Mouse (Mus musculus) CH12.LX (cell line): Measurements from ENCODE around the gene Dhx34.

Experiments used
- CHD2 ChIP-seq: IDR thresholded peaks from 2 replicates; pipeline ENCODE4 v1.6.1; 2011; ENCODE audit warnings: low read length, improper control_type of control experiment
- CTCF ChIP-seq, 2 experiments: IDR thresholded peaks in 1 of 2; conservative IDR thresholded peaks in 1 of 2; 2 replicates each; pipeline ENCODE4 v1.5.1; 2011 to 2012; ENCODE audit warnings: low read depth in 2 of 2, low read length in 2 of 2, improper control_type of control experiment in 1 of 2, inconsistent platforms in 1 of 2, mild to moderate bottlenecking in 1 of 2, moderate library complexity in 1 of 2
- E2F4 ChIP-seq: IDR thresholded peaks from 2 replicates; pipeline ENCODE4 v1.6.1; 2011; ENCODE audit warnings: low read depth, low read length, improper control_type of control experiment; ENCODE audit not compliant: insufficient replicate concordance
- ETS1 ChIP-seq: conservative IDR thresholded peaks from 2 replicates; pipeline ENCODE4 v1.6.1; 2012; ENCODE audit warnings: low read depth, mild to moderate bottlenecking, inconsistent platforms, low read length, improper control_type of control experiment, moderate library complexity
- GABPA ChIP-seq: IDR thresholded peaks from 2 replicates; pipeline ENCODE4 v1.6.1; 2012; ENCODE audit warnings: low read depth, low read length, improper control_type of control experiment, inconsistent platforms; ENCODE audit not compliant: insufficient replicate concordance
- JUND ChIP-seq: conservative IDR thresholded peaks from 2 replicates; pipeline ENCODE4 v1.6.1; 2011; ENCODE audit warnings: low read depth, low read length, improper control_type of control experiment
- MAFK ChIP-seq: IDR thresholded peaks from 2 replicates; pipeline ENCODE4 v1.6.1; 2011; ENCODE audit warnings: low read length, improper control_type of control experiment; ENCODE audit not compliant: insufficient replicate concordance
- MAX ChIP-seq: IDR thresholded peaks from 2 replicates; pipeline ENCODE4 v1.6.1; 2011; ENCODE audit warnings: low read length, improper control_type of control experiment
- MXI1 ChIP-seq: IDR thresholded peaks from 2 replicates; pipeline ENCODE4 v1.6.1; 2011; ENCODE audit warnings: mild to moderate bottlenecking, low read depth, low read length, improper control_type of control experiment
- POLR2A ChIP-seq: IDR thresholded peaks from 2 replicates; pipeline ENCODE4 v1.6.1; 2011; ENCODE audit warnings: low read depth, mild to moderate bottlenecking, improper control_type of control experiment, low read length
- RAD21 ChIP-seq: IDR thresholded peaks from 2 replicates; pipeline ENCODE4 v1.6.1; 2011; ENCODE audit warnings: low read depth, mild to moderate bottlenecking, low read length, improper control_type of control experiment, moderate library complexity
- ZNF384 ChIP-seq: IDR thresholded peaks from 2 replicates; pipeline ENCODE4 v1.6.1; 2012; ENCODE audit warnings: low read depth, low read length, improper control_type of control experiment, inconsistent platforms

DNA sequence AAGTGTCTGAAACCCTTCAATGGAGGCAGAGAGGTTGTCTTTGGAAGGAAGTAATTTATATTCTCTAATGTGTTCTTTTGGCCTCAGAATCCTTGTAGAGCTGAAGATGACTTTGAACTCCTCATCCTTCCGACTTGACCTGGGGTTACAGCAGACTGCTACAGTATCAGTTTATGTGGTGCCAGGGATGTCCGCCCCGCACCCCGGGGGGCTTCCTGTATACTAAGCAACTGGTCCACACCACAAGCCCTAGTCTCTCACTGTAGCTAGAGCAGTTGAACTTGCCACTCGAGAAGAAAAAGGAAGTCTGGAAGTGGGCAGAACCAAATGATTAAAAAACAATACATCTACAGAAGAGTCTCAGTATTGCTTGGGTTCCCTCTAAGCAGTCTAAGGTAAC, 42.0 kb upstream of the Dhx34 start:
- TF ChIP-seq MAX (no peak), CTCF (conservative IDR thresholded peaks at IDR 0.05 in 1 of 2, IDR thresholded peaks at IDR 0.05 in 1 of 2; ENCODE audit: low read depth in 2 of 2, low read length in 2 of 2) (no peak), MXI1 (no peak), ETS1 (no peak), POLR2A (no peak), RAD21 (no peak), JUND (no peak), MAFK (no peak), CHD2 (no peak), GABPA (no peak), ZNF384 (no peak), E2F4 (no peak)
